Mouse (Mus musculus): ENCODE measurements around the gene B830017H08Rik. TPM values are rescaled to one million over a fixed set of nuclear protein-coding genes. Genes with fewer than 3 reads are reported as not detected.

The B830017H08Rik gene
- total RNA-seq, 2 experiments from 2014 or later, result not detected

DNA sequence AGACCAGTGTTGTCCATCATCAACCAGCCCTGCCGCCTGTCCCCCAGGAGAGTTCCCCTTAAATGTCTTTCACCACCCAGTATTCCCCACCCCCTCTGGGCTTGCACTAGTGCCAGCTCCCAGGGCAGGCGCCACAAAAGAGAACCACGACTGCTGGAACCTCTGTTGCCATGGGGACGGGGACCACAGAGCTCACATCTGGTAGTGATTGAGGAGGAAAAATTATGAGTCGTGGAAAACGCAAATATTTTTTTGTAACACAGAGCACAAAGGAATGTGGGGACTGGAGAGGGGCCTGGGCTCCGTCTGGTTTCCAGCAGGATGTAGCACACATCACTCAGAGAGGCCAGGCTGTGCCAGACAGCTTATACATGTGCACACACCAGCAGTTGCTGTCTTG is 23.2 kb upstream of the B830017H08Rik start:
- peak; percentile 78 for DNase-seq

DNA sequence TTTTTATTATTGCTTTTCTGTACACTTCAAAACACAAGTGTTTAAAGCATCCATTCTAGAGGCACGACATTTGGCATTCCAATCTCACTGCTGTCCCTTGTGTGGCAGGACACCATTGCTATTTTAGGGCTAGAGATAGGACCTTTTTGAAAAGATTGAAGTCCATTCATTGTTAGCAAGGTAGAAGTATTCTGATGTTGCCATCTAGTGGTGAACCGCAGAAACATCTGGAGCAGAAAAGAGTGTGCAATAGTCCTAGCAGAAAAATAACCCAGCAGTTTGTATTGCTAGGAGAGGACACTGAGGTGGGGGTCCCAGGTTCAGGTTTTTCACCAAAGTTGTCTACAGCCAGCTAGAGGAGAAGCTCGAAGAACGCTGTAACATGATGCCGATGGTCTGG is 20.8 kb upstream of the B830017H08Rik start:
- no peak for DNase-seq

DNA sequence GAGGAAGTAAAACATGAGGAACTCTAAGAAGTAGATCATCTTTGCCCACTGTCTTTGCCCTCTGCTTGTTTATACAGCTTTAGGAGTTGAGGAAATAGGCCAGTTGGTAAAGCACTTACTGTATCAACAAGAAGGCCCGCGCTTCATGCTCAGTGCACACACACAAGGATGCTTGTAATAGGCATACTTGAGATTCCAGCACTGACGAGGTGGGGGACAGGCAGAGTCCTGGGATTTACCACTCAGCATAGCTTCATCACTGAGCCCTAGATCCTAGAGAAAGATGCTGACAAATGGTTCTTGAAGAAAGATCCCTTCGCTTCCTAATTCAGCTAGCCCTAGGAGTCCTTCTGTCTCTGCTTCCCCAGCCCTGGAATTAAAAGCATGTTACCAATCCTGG is 19.7 kb upstream of the B830017H08Rik start:
- no peak for DNase-seq

GRCm38 (mm10) chr16:17815411-17816402 is 17.2 kb upstream of the B830017H08Rik start:
- DNase-seq, result peak; percentile 56

GRCm38 (mm10) chr16:17816528-17816927 is 16.4 kb upstream of the B830017H08Rik start:
- no peak for DNase-seq

DNA sequence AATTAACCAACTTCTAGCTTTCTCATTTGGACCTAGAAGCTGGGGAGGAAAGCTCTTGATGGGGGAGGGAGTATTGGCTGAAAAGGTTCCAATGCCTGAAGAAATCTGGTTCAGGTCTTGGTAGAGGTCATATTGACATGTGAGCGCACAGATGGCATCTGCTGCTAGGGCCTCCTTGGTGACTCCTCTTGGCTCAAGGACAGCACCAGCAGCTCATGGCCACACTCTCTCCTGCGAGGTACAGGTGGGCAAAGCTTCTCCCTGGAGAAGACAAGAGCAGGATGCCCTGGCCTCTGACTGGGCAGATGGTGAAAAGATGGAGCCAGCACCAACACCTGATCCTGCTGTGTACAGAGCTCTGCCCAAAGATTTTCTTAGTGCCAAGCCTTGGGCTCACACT is 6.4 kb upstream of the B830017H08Rik start:
- no peak for DNase-seq

DNA sequence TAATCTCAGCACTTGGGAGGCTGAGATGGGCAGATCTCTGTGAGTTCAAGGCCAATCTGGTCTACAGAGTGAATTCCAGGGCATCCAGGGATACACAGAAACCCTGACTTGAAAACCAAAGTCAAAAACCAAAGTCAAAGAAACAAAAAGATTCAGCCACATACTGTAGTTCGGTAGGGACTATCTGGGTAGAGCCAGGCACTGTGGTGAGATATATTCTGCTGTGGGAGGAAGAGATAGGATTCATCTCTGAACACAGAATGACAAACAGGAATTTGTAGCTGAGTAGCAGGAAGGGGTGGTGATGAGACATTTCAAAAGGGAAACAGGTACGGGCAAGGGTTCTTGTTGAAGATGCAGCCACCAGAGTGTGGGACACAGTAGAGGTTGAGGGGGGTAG is 4.7 kb upstream of the B830017H08Rik start:
- DNase-seq, result no peak

GRCm38 (mm10) chr16:17828867-17829266 is 4.1 kb upstream of the B830017H08Rik start:
- no peak for DNase-seq

DNA sequence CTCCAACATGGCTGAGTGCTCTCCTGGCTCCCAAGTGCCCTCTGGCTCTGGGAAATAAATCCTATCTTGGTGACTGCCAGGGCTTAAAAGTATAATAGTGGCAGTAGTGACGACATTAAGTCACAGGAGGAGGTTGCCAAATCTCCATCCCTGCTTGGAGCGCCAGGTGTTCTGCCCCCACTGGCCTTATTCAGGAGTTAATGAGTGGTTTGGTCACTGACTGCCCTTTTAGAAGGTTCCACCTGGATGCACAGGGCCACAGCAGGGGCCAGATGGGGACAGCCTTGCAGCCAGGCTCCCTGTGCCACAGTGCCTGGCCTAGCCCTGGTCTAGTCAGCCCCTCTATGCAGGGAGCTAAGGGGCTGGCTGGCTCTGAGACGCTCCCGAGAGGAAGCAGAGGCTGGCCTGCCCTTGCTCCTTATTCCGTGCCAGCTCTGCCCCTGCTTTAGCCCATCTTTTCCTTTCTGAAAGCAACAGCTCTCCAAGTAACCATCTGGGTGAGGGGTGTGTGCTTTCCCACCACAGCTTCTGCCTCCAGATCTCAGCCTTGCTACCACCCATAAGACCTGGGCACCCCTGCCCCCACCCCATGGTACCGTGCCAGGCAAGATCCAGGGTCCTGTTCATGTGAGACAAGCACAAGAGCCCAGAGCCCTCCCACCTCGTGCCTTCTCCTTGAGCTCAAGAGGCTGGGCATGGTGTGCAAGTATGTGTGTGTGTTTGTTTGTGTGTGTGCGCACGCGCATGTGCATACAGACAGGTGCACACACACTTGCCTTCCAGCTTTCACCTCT is 2.3 kb upstream of the B830017H08Rik start:
- DNase-seq, result no peak

DNA sequence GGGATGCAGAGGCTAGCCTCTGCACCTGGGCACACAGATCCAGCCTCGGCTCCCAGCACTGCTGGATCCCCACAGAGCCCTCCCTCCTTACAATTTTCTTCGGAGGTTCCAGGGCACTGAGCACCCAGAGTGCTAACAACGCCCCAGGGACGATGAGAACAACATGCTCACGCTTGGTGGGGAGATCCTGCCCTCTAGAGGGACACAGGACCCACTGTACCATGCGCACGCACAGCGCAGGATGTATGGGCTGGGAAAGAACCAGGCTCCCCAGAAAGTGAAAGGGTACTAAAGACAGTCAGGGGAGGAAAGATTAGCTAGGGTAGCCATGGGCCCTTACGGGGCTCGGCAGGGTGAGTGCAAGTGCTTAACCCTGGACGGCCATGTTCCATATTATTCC is 1.1 kb upstream of the B830017H08Rik start:
- no peak for DNase-seq

DNA sequence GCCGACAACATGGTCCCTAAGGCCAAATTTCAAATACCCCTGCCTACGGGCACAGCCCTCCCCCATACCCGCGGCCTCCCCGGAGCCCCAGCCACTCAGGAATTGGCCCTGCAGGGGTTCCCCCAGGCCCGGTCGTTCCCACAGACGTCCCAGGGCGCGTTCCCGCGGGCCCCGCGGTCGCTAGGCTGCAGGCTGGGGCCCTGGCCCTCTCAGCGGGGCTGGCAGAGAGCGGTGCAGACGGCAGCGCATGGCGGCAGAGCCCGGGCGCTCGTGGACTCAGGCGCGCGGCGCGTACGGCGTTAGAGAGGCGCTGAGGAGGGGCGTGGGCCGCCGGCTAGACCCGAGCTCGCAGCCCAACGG is 380 bp downstream of the B830017H08Rik start:
- no peak for DNase-seq

DNA sequence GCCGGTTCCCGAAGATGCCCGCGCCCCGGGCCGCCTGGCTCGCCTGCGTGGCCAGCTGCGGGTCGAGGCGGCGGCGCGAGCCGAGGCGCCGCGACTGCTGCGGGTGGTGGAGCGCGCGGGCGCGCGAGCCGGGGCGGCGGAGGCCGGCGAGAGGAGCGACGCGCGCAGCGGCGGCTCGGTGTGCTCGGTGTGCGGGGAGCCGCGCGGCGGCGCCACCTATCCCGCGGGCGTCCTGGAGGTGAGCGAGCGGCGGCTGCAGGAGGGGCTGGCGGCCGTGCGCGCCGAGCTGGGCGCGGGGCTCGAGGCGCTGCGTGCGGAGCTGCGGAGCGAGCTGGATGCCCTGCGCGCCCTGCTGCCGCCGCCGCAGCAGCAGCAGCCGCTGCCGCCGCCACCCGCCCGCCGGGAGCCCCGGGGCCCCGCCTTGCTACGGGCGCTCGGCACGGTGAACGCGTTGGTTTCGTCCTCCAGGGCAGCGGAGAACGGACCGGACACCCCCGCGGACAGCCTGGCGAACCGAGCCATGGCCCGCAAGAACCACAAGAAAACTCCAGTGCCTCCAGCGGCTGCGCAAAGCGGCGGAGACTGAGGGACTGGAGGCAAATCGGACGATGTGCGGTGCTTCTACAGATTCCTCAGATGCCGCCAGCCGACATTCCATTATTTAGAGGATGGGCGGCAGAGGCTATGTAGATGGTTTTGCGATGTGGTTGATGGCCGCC is 919 bp downstream of the B830017H08Rik start:
- no peak for DNase-seq

DNA sequence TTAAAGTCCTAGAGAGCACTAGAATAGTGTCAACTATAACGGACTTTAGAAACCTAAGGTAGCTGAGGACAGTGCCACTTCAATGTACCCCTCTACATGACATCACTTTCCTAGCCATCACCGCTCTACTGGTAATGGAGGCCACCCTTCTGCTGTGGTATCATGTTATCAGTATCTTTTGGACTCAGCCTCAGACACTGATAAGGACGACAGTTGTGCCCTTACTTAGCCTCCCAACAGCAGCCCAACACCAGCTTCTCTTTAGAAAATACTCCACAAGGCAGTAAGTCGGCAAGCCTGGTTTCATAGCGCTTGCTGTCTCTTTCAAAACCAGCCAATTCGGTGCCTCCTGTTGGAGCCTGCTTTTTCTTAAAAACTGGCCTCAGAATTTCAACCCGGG is 1.6 kb downstream of the B830017H08Rik start:
- no peak for DNase-seq

DNA sequence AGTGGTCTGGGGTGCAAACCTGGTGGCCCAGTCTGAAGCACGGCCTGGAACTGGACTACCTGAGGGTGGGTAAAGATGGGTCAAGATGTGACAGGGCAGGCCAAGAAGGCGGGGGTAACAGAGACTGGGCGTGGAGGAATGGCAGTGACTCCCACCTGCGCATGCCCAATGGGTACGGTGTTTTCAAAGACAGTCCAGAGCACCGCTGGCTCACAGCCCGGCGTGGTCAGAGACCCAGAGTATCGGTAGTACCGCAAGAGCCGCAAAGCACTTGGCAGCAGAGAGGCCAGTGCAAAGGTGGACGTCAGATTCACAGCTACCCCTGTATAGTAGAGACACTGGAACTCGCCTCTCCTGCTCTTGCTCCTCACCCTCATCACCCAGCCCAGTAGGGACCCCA is 2.6 kb downstream of the B830017H08Rik start:
- no peak for DNase-seq

GRCm38 (mm10) chr16:17838051-17838450 is 5.1 kb downstream of the B830017H08Rik start, which contains the start of gene Car15:
Car15 (minus strand) TSS chr16:17838364.
- no peak for DNase-seq

GRCm38 (mm10) chr16:17839976-17840375 is 7.1 kb downstream of the B830017H08Rik start:
- DNase-seq, result peak; percentile 53

DNA sequence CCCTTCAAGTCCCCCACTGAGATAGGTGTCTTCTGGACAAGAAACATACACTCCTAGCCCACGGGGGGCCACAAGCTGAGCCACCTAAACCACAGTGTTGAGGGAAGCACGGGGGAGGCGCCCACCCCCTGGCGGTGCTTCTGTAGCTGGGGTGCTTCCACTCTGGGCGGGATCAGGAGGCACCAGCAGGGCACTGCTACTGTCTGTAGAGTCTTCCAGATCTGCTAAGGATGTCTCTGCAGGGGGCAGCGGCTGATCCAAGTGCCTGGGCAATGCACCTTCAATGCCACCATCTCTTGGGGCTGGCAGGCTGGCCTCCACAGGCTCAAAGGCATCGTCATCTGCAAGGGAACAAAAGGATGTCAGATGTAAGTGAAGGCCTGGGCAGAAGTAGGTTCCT is 9.5 kb downstream of the B830017H08Rik start:
- DNase-seq, result no peak

GRCm38 (mm10) chr16:17843701-17844365 is 10.9 kb downstream of the B830017H08Rik start:
- DNase-seq, result no peak

GRCm38 (mm10) chr16:17848431-17848830 is 15.5 kb downstream of the B830017H08Rik start:
- DNase-seq, result no peak

- no peak for DNase-seq
Measured at GRCm38 (mm10) chr16:17848928-17849327, 16.0 kb downstream of the B830017H08Rik start.

GRCm38 (mm10) chr16:17849486-17849885 is 16.6 kb downstream of the B830017H08Rik start:
- DNase-seq, result no peak

GRCm38 (mm10) chr16:17851331-17851730 is 18.4 kb downstream of the B830017H08Rik start:
- no peak for DNase-seq

Measured in gastrocnemius, postnatal 25 days (tissue).